Mouse (Mus musculus) hindbrain, postnatal 0 days (tissue): Measurements from ENCODE around the gene Acox3. TPM values are rescaled to one million over a fixed set of nuclear protein-coding genes. Genes with fewer than 3 reads are reported as not detected.
A peak's percentile ranks its signal among the peaks of the same experiment; 100 is the strongest.

Source experiments
- ATAC-seq: fragments of 200-750 bp; cut with Nextera tagmentation; 2 replicates; pipeline ENCODE4 v1.8.0; 2017; ENCODE audit warnings: mild to moderate bottlenecking, moderate TSS enrichment, moderate library complexity
- DNase-seq: peaks from one replicate; pipeline ENCODE4 v3.0.0-alpha.2; 2015; ENCODE audit warnings: low spot score
- H3K27ac ChIP-seq: fragments of 300-500 bp; sonication (generic); 2 replicates; pipeline ENCODE4 v1.5.1; 2014; ENCODE audit warnings: mild to moderate bottlenecking
- H3K27me3 ChIP-seq: fragments of 300-500 bp; sonication (generic); 2 replicates; pipeline ENCODE4 v1.6.1; 2014; ENCODE audit warnings: low read length, mixed read lengths; ENCODE audit not compliant: insufficient read depth
- H3K36me3 ChIP-seq: fragments of 300-500 bp; sonication (generic); 2 replicates; pipeline ENCODE4 v1.6.1; 2014; ENCODE audit warnings: low read length, mixed read lengths; ENCODE audit not compliant: insufficient read depth
- H3K4me1 ChIP-seq: fragments of 300-500 bp; sonication (generic); 2 replicates; pipeline ENCODE4 v1.6.1; 2014; ENCODE audit warnings: antibody characterized with exemption, low read length, mixed read lengths; ENCODE audit not compliant: insufficient read depth
- H3K4me2 ChIP-seq: fragments of 300-500 bp; sonication (generic); 2 replicates; pipeline ENCODE4 v1.6.1; 2014; ENCODE audit warnings: low read depth, mild to moderate bottlenecking, low read length, moderate library complexity, mixed read lengths
- H3K4me3 ChIP-seq: fragments of 300-500 bp; sonication (generic); 2 replicates; pipeline ENCODE4 v1.5.1; 2014; ENCODE audit warnings: low read length
- H3K9ac ChIP-seq: fragments of 300-500 bp; sonication (generic); replicated peaks from 2 replicates; pipeline ENCODE4 v1.6.1; 2014; ENCODE audit warnings: mild to moderate bottlenecking, low read length, moderate library complexity, mixed read lengths
- H3K9me3 ChIP-seq: fragments of 300-500 bp; sonication (generic); 2 replicates; pipeline ENCODE4 v1.6.1; 2016; ENCODE audit warnings: low read length, mixed read lengths
- CTCF ChIP-seq: IDR thresholded peaks from 2 replicates; pipeline ENCODE4 v1.5.1; 2016; ENCODE audit warnings: antibody characterized with exemption, control low read depth, low read depth
- WGBS: fragments of 180-500 bp; shearing (Covaris S2); extraction: QIAGEN DNeasy Blood & Tissue Kit; methylation state at CpG from one replicate; pipeline ENCODE4 v1.1.7; 2014; 5-methylcytosine and 5-hydroxymethylcytosine counted together
- polyA plus RNA-seq: library from polyadenylated mRNA; unstranded; fragments of >200 nt; fragmentation: Nextera tagmentation; extraction: Ambion mirVana; gene quantifications from 2 replicates; pipeline ENCODE4 v1.2.1, GENCODE M21; 2015
- total RNA-seq: library from RNA; depleted of rRNA; stranded (reverse); fragments of >200 nt; gene quantifications from 2 replicates; pipeline ENCODE4 v1.2.3, GENCODE M21; 2014

The Acox3 gene
- total and polyA plus RNA-seq, 2 experiments from 2014 or later = 12.7 to 24.2 TPM

DNA sequence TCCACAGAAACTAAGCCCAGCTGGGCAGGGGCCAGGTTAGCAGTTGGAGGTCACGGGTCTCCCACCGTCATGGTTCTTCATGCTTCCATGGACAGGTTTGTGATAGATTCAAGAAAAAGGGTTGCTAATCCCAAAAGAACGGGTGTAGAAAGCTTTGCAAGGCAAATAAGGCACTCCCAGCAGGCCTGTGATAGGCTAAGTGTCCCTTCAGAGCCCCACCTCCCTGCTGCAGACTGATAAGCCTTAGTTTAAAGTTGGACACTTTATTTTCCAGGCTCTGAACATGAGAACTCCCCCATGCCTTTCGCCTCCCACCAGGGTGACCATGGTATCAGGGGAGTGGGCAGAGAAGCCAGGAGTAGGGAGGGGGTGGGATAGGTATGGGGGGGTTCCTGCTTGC, 61.2 kb downstream of the Acox3 start:
- H3K36me3 ChIP-seq = no peaks in the 10 kb centered on the region
- no peak for TF ChIP-seq CTCF
- no peak for ATAC-seq
- H3K27ac ChIP-seq = no peak overlapping the region
- DNase-seq = no peak
- H3K4me2 ChIP-seq = no peak overlapping the region
- no peaks in the 10 kb centered on the region for H3K9me3 ChIP-seq
- no peaks in the 10 kb centered on the region for H3K4me1 ChIP-seq
- H3K9ac ChIP-seq = no peak overlapping the region
- H3K27me3 ChIP-seq = no peaks in the 10 kb centered on the region
- H3K4me3 ChIP-seq = no peak overlapping the region
- 57% methylated on average over 4 of the region's 4 CpGs for WGBS

DNA sequence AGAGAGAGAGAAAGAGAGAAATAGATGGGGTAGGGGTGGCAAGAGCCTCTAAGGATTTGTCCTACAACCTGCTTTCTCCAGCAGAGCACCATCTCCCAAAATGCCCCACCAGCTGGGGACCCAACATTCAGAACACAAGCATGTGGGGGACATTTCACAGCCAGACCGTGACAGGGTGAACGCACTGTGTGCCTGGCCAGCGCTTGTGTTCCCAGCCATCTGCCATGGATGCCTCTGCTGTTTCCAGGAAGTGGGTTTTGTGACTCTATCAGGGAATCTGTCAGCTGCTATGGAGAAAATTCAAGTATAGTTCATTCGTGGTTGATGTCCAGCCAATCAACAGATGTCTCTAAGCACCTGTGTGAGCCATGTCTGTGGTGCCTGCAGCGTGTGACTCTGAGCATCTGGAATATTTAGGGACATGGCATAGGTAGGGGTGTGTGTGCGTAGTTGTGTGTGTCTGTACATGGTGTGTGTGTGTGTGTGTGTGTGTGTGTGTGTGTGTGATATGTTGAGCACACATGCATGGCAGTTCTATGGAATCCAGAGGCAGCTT, 63.2 kb downstream of the Acox3 start:
- H3K9ac ChIP-seq = no peak overlapping the region
- no peak overlapping the region for H3K27ac ChIP-seq
- H3K36me3 ChIP-seq = no peaks in the 10 kb centered on the region
- WGBS = 64% methylated on average over 6 of the region's 6 CpGs
- DNase-seq (peak; percentile 8), ATAC-seq (no peak)
- TF ChIP-seq CTCF = no peak
- H3K4me2 ChIP-seq = no peak overlapping the region
- no peaks in the 10 kb centered on the region for H3K4me1 ChIP-seq
- no peak overlapping the region for H3K4me3 ChIP-seq
- no peaks in the 10 kb centered on the region for H3K9me3 ChIP-seq
- no peaks in the 10 kb centered on the region for H3K27me3 ChIP-seq

DNA sequence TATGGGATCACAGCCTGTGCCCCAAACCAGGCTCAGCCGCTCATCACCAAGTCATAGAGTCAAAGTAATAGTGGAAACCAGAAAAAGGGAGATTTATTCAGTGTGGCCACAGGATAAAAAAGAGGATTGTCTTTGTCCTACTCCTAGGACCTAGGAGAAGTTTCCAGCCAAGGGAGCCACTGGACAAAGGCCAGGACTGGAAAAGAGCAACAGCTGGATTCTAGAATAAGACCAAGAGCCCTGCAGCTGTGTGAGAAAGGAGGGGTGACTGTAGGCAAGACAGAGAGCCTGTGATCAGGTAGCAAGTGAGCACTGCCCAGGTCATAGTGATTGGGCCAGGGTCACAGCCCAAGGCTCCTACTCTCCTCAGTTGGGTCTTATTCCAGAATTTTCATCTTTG, 64.1 kb downstream of the Acox3 start:
- Histone ChIP-seq H3K4me3 (no peak overlapping the region), H3K4me2 (no peak overlapping the region), H3K4me1 (no peaks in the 10 kb centered on the region), H3K9me3 (no peaks in the 10 kb centered on the region), H3K36me3 (no peaks in the 10 kb centered on the region), H3K27me3 (no peaks in the 10 kb centered on the region), H3K9ac (no peak overlapping the region), H3K27ac (no peak overlapping the region)
- 89% methylated on average over 1 of the region's 1 CpGs for WGBS
- TF ChIP-seq CTCF = no peak
- ATAC-seq (no peak), DNase-seq (no peak)

DNA sequence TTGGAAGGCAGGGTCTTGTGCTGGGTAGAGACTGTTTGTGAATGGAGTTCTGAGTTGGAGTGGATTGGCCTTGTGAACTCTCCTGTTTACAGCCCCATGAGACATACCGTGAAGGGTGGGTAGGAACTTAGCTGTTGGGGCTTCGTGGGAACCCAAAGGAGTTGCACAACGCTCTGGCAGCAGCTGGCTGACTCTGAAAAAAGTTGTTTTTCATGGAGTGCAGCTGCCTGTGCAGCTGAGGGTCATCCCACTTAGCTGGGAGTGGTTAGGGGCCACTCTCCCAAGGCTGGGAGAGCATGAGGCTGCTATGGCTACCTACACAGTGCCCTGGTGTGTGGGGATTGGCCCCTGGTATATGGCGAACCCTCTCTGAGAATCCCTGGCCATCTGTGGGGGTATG, 64.7 kb downstream of the Acox3 start:
- Histone ChIP-seq H3K4me1 (no peaks in the 10 kb centered on the region), H3K9me3 (no peaks in the 10 kb centered on the region), H3K36me3 (no peaks in the 10 kb centered on the region), H3K4me2 (no peak overlapping the region), H3K9ac (no peak overlapping the region), H3K27ac (no peak overlapping the region), H3K4me3 (no peak overlapping the region), H3K27me3 (no peaks in the 10 kb centered on the region)
- DNase-seq = no peak
- 63% methylated on average over 4 of the region's 4 CpGs for WGBS
- no peak for TF ChIP-seq CTCF
- ATAC-seq = no peak

DNA sequence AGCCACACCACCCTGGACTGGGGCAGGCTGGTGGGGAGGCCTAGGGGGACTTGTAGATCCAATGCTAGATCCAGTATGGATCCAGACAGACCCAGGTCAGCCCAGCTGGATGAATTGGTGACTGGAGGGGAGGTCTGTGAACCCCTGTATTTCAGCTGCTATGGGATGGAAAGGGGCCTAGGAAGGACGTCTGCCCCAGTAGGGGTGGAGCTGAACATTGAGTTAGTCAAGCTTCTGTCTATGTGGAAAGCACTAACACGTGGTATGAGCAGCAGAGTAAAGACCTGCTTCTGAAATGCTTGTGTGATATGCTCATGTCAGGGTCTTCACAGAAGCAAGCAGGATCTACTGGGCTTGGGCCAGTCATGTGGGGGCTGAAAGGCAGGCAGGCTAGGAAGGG, 65.4 kb downstream of the Acox3 start:
- Histone ChIP-seq H3K27ac (no peak overlapping the region), H3K36me3 (no peaks in the 10 kb centered on the region), H3K4me1 (no peaks in the 10 kb centered on the region), H3K4me2 (no peak overlapping the region), H3K4me3 (no peak overlapping the region), H3K27me3 (no peaks in the 10 kb centered on the region), H3K9me3 (no peaks in the 10 kb centered on the region), H3K9ac (no peak overlapping the region)
- no peak for TF ChIP-seq CTCF
- WGBS = 55% methylated on average over 2 of the region's 2 CpGs
- ATAC-seq = no peak
- no peak for DNase-seq

DNA sequence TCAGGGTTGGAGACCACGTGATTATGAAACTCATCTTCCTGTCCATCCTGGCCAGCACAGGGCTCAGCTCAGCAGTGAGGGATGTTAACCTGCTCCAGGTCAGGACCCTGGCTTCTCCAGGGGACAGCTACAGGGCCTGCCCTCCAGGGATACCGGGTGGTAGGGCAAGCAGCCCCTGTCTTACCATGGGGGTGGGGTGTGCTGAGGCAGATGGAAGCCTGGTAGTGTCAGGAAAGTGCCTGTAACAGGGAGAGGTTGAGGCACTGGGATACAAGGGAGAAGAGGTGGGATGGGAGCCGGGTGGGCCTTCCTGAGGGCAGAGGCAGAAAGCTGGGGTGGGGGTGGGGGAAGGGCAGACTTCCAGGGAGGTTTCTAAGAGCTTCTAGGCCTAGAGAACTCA, 69.5 kb downstream of the Acox3 start:
- H3K4me1 ChIP-seq = no peaks in the 10 kb centered on the region
- WGBS = 81% methylated on average over 3 of the region's 3 CpGs
- no peak for TF ChIP-seq CTCF
- H3K27me3 ChIP-seq = no peaks in the 10 kb centered on the region
- H3K4me2 ChIP-seq = no peak overlapping the region
- no peak overlapping the region for H3K9ac ChIP-seq
- no peak overlapping the region for H3K4me3 ChIP-seq
- H3K9me3 ChIP-seq = no peaks in the 10 kb centered on the region
- DNase-seq = no peak
- ATAC-seq = no peak
- H3K36me3 ChIP-seq = no peaks in the 10 kb centered on the region
- H3K27ac ChIP-seq = no peak overlapping the region

DNA sequence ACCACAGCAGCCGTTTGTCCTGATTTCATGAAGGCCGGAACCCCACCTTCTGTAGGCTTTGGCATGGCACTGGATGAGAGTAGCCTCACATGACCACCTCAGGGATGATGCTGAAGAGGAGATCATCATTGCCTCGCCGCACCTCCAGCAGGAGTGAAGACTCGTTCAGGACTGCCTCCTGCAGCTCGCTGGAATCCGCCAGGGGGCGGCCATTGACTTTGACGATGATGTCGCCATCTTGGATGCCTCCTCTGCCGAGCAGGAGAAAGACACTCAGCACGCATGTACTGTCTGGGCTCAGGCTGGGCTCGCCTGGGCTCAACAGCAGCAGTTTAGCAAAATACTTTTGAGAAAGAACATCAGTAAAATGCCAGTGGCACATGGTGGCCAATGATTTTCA, 70.0 kb downstream of the Acox3 start:
- ATAC-seq = no peak
- no peak overlapping the region for H3K4me3 ChIP-seq

More for the DNA sequence above, 70.0 kb downstream of the Acox3 start:
- TF ChIP-seq CTCF = no peak
- H3K27me3 ChIP-seq = no peaks in the 10 kb centered on the region
- no peak overlapping the region for H3K27ac ChIP-seq
- no peak for DNase-seq
- H3K36me3 ChIP-seq = no peaks in the 10 kb centered on the region
- WGBS = 88% methylated on average over 13 of the region's 13 CpGs
- no peaks in the 10 kb centered on the region for H3K4me1 ChIP-seq
- no peak overlapping the region for H3K4me2 ChIP-seq
- no peak overlapping the region for H3K9ac ChIP-seq
- H3K9me3 ChIP-seq = no peaks in the 10 kb centered on the region
